Comparison of ENCODE assay signal across 23 mouse cellular contexts in the genomic region with DNA sequence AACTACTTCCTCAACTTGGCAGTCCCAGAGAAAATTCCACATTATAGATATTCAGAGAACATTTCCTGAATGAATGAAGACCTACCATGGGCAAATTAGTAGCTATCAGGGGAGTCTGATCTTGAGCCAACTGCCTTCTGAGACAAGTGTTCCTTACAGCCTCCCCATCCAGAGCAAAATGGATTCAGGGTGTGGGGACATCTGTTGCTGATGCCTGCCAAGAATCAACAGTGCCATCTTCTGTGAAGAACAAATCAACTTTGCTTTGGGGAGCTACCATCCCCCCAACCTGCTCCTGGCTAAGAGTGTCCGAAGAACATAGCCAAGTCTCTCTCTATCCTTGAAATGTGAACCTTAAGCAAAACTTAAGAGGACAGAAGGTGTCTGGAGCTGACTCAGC.
A peak's percentile ranks its signal among the peaks of the same experiment; 100 is the strongest.
DNase-seq lines count a peak whose midpoint lies in the region; ATAC-seq and TF ChIP-seq lines count a peak whose summit lies in the region.
"Had no signal": no experiment of that assay in that cellular context is flagged by ENCODE, and none has a peak within 500 bp of the region (broad histone marks: within the 10 kb centered on the region; RNA-seq: fewer than 3 reads in every experiment).

No protein-coding gene starts in this region.

- H3K36me3 ChIP-seq in hindbrain, postnatal 0 days (ENCODE audit: insufficient read depth, low read length) = no peaks in the 10 kb centered on the region
- H3K36me3 ChIP-seq in hindbrain, embryonic 14.5 days (replicated peaks; ENCODE audit: control insufficient read depth, insufficient read depth) = no peaks in the 10 kb centered on the region
- H3K36me3 ChIP-seq: embryonic facial prominence, embryonic 13.5 days; forebrain, embryonic 12.5 days; heart, embryonic 15.5 days; hindbrain, embryonic 10.5 days; hindbrain, embryonic 15.5 days had no signal

- H3K27ac ChIP-seq in hindbrain, postnatal 0 days = no peak overlapping the region
- H3K27ac ChIP-seq in hindbrain, embryonic 14.5 days = no peak overlapping the region
- H3K27ac ChIP-seq: embryonic facial prominence, embryonic 13.5 days; forebrain, embryonic 12.5 days; heart, adult 2 months; heart, embryonic 15.5 days; hindbrain, embryonic 10.5 days; hindbrain, embryonic 15.5 days had no signal

- no peak for ATAC-seq in hindbrain, postnatal 0 days
- ATAC-seq in hindbrain, embryonic 14.5 days (ENCODE audit: low FRiP score) = no peak
- ATAC-seq: activated CD4-positive, CD25-positive, alpha-beta regulatory T cell, adult 4 months; forebrain, embryonic 16.5 days; inflammation-experienced regulatory T-cells, adult 6 months; intestine, postnatal 0 days; Patski had no signal

- H3K4me3 ChIP-seq in hindbrain, postnatal 0 days (ENCODE audit: low read length) = no peak overlapping the region
- H3K4me3 ChIP-seq in hindbrain, embryonic 14.5 days (replicated peaks; ENCODE audit: low read length) = no peak overlapping the region
- H3K4me3 ChIP-seq: embryonic facial prominence, embryonic 13.5 days; forebrain, embryonic 12.5 days; heart, adult 2 months; heart, embryonic 15.5 days; hindbrain, embryonic 10.5 days; hindbrain, embryonic 15.5 days had no signal

- H3K27me3 ChIP-seq in hindbrain, postnatal 0 days (ENCODE audit: insufficient read depth, low read length) = no peaks in the 10 kb centered on the region
- no peaks in the 10 kb centered on the region for H3K27me3 ChIP-seq in hindbrain, embryonic 14.5 days (ENCODE audit: control insufficient read depth, insufficient read depth, low read length)
- H3K27me3 ChIP-seq: embryonic facial prominence, embryonic 13.5 days; forebrain, embryonic 12.5 days; heart, embryonic 15.5 days; hindbrain, embryonic 15.5 days; Patski had no signal

- no peaks in the 10 kb centered on the region for H3K4me1 ChIP-seq in hindbrain, postnatal 0 days (ENCODE audit: insufficient read depth, low read length)
- no peaks in the 10 kb centered on the region for H3K4me1 ChIP-seq in hindbrain, embryonic 14.5 days (replicated peaks; ENCODE audit: control insufficient read depth, insufficient read depth, low read length)
- H3K4me1 ChIP-seq: embryonic facial prominence, embryonic 13.5 days; forebrain, embryonic 12.5 days; heart, embryonic 15.5 days; hindbrain, embryonic 10.5 days; hindbrain, embryonic 15.5 days had no signal

- no peaks in the 10 kb centered on the region for H3K9me3 ChIP-seq in hindbrain, postnatal 0 days (ENCODE audit: low read length)
- H3K9me3 ChIP-seq in hindbrain, embryonic 14.5 days (ENCODE audit: control insufficient read depth, low read length) = no peaks in the 10 kb centered on the region
- H3K9me3 ChIP-seq: embryonic facial prominence, embryonic 13.5 days; forebrain, embryonic 12.5 days; heart, embryonic 15.5 days; hindbrain, embryonic 10.5 days; hindbrain, embryonic 15.5 days had no signal

- intact Hi-C loops in heart, postnatal 10 days (cut with DNase I) = no loop called here

- H3K4me2 ChIP-seq in hindbrain, postnatal 0 days (ENCODE audit: low read depth, low read length) = no peak overlapping the region
- H3K4me2 ChIP-seq in hindbrain, embryonic 14.5 days (replicated peaks) = no peak overlapping the region
- H3K4me2 ChIP-seq: embryonic facial prominence, embryonic 13.5 days; forebrain, embryonic 12.5 days; heart, embryonic 11.5 days; heart, embryonic 15.5 days; hindbrain, embryonic 15.5 days had no signal

- peak; percentile 78 to 87 for DNase-seq in cerebellum, postnatal 10 days
- DNase-seq in cerebellum, adult 11-12 months = no peak
- DNase-seq in hindbrain, postnatal 0 days (ENCODE audit: low spot score) = peak; percentile 46
- DNase-seq in hindbrain, embryonic 14.5 days (ENCODE audit: low spot score) = no peak
- peak; percentile 3 for DNase-seq in layer of hippocampus, adult 9-11 months
- DNase-seq in layer of hippocampus, adult 9-10 months (ENCODE audit: low spot score) = no peak
- DNase-seq in Muller cell, postnatal 12 days (ENCODE audit: inconsistent ontology term) = peak; percentile 12
- DNase-seq in heart, postnatal 10 days = no peak
- DNase-seq: adrenal gland, postnatal 14 days; cerebellum, adult 11 months; gastrocnemius, postnatal 14 days; heart, adult 2 months had no signal

- 55% methylated on average over 1 of the region's 1 CpGs for WGBS in hindbrain, postnatal 0 days
- WGBS in hindbrain, embryonic 14.5 days = 91% methylated on average over 1 of the region's 1 CpGs

- TF ChIP-seq CTCF in hindbrain, postnatal 0 days (IDR thresholded peaks at IDR 0.05; ENCODE audit: low read depth) = no peak

- H3K9ac ChIP-seq in hindbrain, postnatal 0 days (replicated peaks; ENCODE audit: low read length) = no peak overlapping the region
- no peak overlapping the region for H3K9ac ChIP-seq in hindbrain, embryonic 14.5 days
- H3K9ac ChIP-seq: embryonic facial prominence, embryonic 13.5 days; forebrain, embryonic 12.5 days; heart, embryonic 15.5 days; hindbrain, embryonic 15.5 days had no signal

Comparison
In these comparisons a context has a peak if more than half of its experiments do, and no peak if none do; other contexts are left out.
1. DNase-seq: peak in cerebellum, postnatal 10 days (2 of 2), hindbrain, postnatal 0 days (single experiment), layer of hippocampus, adult 9-11 months (single experiment) and Muller cell, postnatal 12 days (single experiment); none in cerebellum, adult 11-12 months (single experiment), hindbrain, embryonic 14.5 days (single experiment), layer of hippocampus, adult 9-10 months (single experiment) and heart, postnatal 10 days (0 of 2).